Mouse (Mus musculus) liver, embryonic 14.5 days (tissue): ENCODE data around the gene Csf2rb.

Source experiments
- CTCF ChIP-seq: IDR thresholded peaks from 2 replicates; pipeline ENCODE4 v1.5.1; 2016; ENCODE audit warnings: antibody characterized with exemption, low read depth, control low read depth
- EP300 ChIP-seq: IDR thresholded peaks from 2 replicates; pipeline ENCODE4 v1.6.1; 2016; ENCODE audit warnings: antibody characterized with exemption, low read depth

DNA sequence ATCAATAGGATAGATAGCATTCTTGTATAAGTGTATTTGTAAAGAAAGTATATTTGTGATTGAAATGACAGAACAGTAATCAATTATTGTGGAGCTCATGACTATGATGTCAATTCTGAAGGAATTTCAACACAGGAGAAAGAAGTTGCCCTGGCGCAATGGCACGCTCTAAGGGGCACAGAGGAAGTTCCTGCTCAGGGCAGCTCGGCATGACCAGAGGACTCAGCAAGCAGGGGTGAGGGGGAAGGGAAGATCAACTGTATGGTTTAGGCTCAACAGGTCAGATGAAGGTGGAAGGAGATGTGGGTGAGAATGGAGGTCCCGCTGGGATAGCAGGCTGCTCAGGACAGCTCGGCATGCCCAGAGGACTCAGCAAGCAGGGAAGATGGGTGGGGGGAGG lies 30.0 kb downstream of the Csf2rb start:
- TF ChIP-seq EP300 (no peak), CTCF (no peak)
